8 mouse cellular contexts compared by ENCODE assay signal in genomic region chr4:133278067-133278466, GRCm38 (mm10). TPM values are rescaled to one million over a fixed set of nuclear protein-coding genes. Genes with fewer than 3 reads are reported as not detected.
DNase-seq lines count a peak whose midpoint lies in the region; ATAC-seq and TF ChIP-seq lines count a peak whose summit lies in the region.

No protein-coding gene starts in this region.

- no peak for ATAC-seq in heart, embryonic 13.5 days (ENCODE audit: extremely low read depth, insufficient number of reproducible peaks, low FRiP score, low TSS enrichment)
- ATAC-seq in forebrain, embryonic 16.5 days = no peak
- ATAC-seq in liver, embryonic 16.5 days (ENCODE audit: low read depth) = no peak
- ATAC-seq in frontal cortex, adult (ENCODE audit: low TSS enrichment) = no peak

- H3K4me3 ChIP-seq in heart, embryonic 13.5 days = peak overlapping the region; percentile 94
- H3K4me3 ChIP-seq in ES-E14 (ENCODE audit: insufficient read depth in 1 of 2, low read depth in 1 of 2, low read length in 2 of 2, poor library complexity in 1 of 2, severe bottlenecking in 1 of 2) = peak overlapping the region; percentile 97 to 99
- peak overlapping the region; percentile 90 for H3K4me3 ChIP-seq in forebrain, embryonic 16.5 days (replicated peaks; ENCODE audit: low read length)
- H3K4me3 ChIP-seq in liver, embryonic 16.5 days (ENCODE audit: low read depth, low read length) = peak overlapping the region; percentile 93

- H3K4me2 ChIP-seq in heart, embryonic 13.5 days = peak overlapping the region; percentile 91
- peak overlapping the region; percentile 83 for H3K4me2 ChIP-seq in forebrain, embryonic 16.5 days (ENCODE audit: low read length)
- peak overlapping the region; percentile 73 for H3K4me2 ChIP-seq in liver, embryonic 16.5 days (ENCODE audit: low read depth, low read length)

- peaks cover 15% of the 10 kb centered on the region; the same call in 1 of the 2 replicates for H3K36me3 ChIP-seq in heart, embryonic 13.5 days
- H3K36me3 ChIP-seq in ES-E14 (ENCODE audit: control insufficient read depth, insufficient read depth, low read length, poor library complexity, severe bottlenecking) = no peaks in the 10 kb centered on the region
- no peaks in the 10 kb centered on the region for H3K36me3 ChIP-seq in forebrain, embryonic 16.5 days (ENCODE audit: control insufficient read depth, insufficient read depth)
- no peaks in the 10 kb centered on the region; the same call in 1 of the 2 replicates for H3K36me3 ChIP-seq in liver, embryonic 16.5 days (ENCODE audit: control insufficient read depth, insufficient read depth)

- peaks cover 46% of the 10 kb centered on the region for H3K4me1 ChIP-seq in heart, embryonic 13.5 days
- peaks cover 5 to 6% of the 10 kb centered on the region in 2 experiments; a peak in 2 of 4 replicates for H3K4me1 ChIP-seq in ES-E14 (ENCODE audit: control insufficient read depth in 2 of 2, insufficient read depth in 2 of 2, low read length in 2 of 2, poor library complexity in 1 of 2)
- H3K4me1 ChIP-seq in forebrain, embryonic 16.5 days (replicated peaks; ENCODE audit: control insufficient read depth, insufficient read depth, low read length) = peaks cover 40% of the 10 kb centered on the region
- H3K4me1 ChIP-seq in liver, embryonic 16.5 days (ENCODE audit: control insufficient read depth, low read depth, low read length) = peaks cover 29% of the 10 kb centered on the region

- H3K9ac ChIP-seq in heart, embryonic 13.5 days = peak overlapping the region; percentile 95
- peak overlapping the region; percentile 77; the same call in 1 of the 2 replicates for H3K9ac ChIP-seq in ES-E14 (ENCODE audit: insufficient read depth, low read depth, low read length, poor library complexity, severe bottlenecking)
- H3K9ac ChIP-seq in forebrain, embryonic 16.5 days (replicated peaks; ENCODE audit: low read depth, low read length) = peak overlapping the region; percentile 90
- peak overlapping the region; percentile 90 for H3K9ac ChIP-seq in liver, embryonic 16.5 days (ENCODE audit: low read depth, low read length)

- DNase-seq in heart, adult 18-20 months = no peak
- no peak for DNase-seq in ES-E14 (ENCODE audit: low read depth, low spot score)
- DNase-seq in natural killer cell, adult 2 months (ENCODE audit: low spot score in 2 of 2) = no peak
- DNase-seq in thymus, postnatal 0 days (ENCODE audit: low spot score) = no peak

- no peaks in the 10 kb centered on the region for H3K9me3 ChIP-seq in heart, embryonic 13.5 days
- no peaks in the 10 kb centered on the region for H3K9me3 ChIP-seq in ES-E14 (ENCODE audit: control insufficient read depth, insufficient read depth, low read depth, low read length)
- no peaks in the 10 kb centered on the region for H3K9me3 ChIP-seq in forebrain, embryonic 16.5 days (ENCODE audit: control insufficient read depth, low read length)
- no peaks in the 10 kb centered on the region for H3K9me3 ChIP-seq in liver, embryonic 16.5 days (replicated peaks; ENCODE audit: control insufficient read depth, low read length)

- no peaks in the 10 kb centered on the region for H3K27me3 ChIP-seq in heart, embryonic 13.5 days (replicated peaks)
- no peaks in the 10 kb centered on the region for H3K27me3 ChIP-seq in forebrain, embryonic 16.5 days (replicated peaks; ENCODE audit: control insufficient read depth, insufficient read depth, low read length)
- H3K27me3 ChIP-seq in liver, embryonic 16.5 days (ENCODE audit: control insufficient read depth, insufficient read depth, low read depth, low read length) = no peaks in the 10 kb centered on the region

- peak overlapping the region; percentile 93 for H3K27ac ChIP-seq in heart, embryonic 13.5 days (replicated peaks)
- H3K27ac ChIP-seq in ES-E14 (ENCODE audit: insufficient read depth, low read depth, low read length, poor library complexity, severe bottlenecking) = peak overlapping the region; percentile 48; the same call in 1 of the 2 replicates
- H3K27ac ChIP-seq in forebrain, embryonic 16.5 days (ENCODE audit: low read length) = peak overlapping the region; percentile 84
- H3K27ac ChIP-seq in liver, embryonic 16.5 days (ENCODE audit: low read length) = peak overlapping the region; percentile 92

- in situ Hi-C loops in ES-E14 (cut with MboI; ENCODE audit: low sequenced_read_pairs in 2 of 2, unreplicated experiment in 2 of 2) = loop anchor here in 1 of 2 experiments (25.0 kb wide), 1 partner anchor 266 kb away; the partner anchor contains the start of gene Ahdc1

- WGBS in heart, embryonic 13.5 days = 24% methylated on average over 6 of the region's 6 CpGs
- WGBS in forebrain, embryonic 16.5 days = 30% methylated on average over 6 of the region's 6 CpGs
- 11% methylated on average over 6 of the region's 6 CpGs for WGBS in liver, embryonic 16.5 days (ENCODE audit: insufficient replicate concordance)

TF ChIP-seq in ES-E14, 5 proteins besides CTCF, POLR2A, EP300 and RAD21:
- TF ChIP-seq ZNF384 (IDR thresholded peaks at IDR 0.05; ENCODE audit: low read depth, low read length) = no peak
- no peak for TF ChIP-seq MAFK (IDR thresholded peaks at IDR 0.05; ENCODE audit: insufficient read depth, low read depth, low read length)
- no peak for TF ChIP-seq CHD2 (IDR thresholded peaks at IDR 0.05; ENCODE audit: low read depth, low read length)
- no peak for TF ChIP-seq HCFC1 (IDR thresholded peaks at IDR 0.05; ENCODE audit: borderline replicate concordance, insufficient read depth, low read length)
- no peak for TF ChIP-seq ZC3H11A (IDR thresholded peaks at IDR 0.05; ENCODE audit: borderline replicate concordance, low read depth, low read length)

RNA-seq across cellular contexts. Expression of gene Tmem222, which starts 0.5 kb away (rescaled TPM):
- 57.1 and 60.2 TPM in 2 replicates for polyA plus RNA-seq in heart, embryonic 13.5 days (2015; fragmentation: Nextera tagmentation; extraction: Ambion mirVana)
- 10 to 100 TPM; 32.7 to 34.6 TPM for total RNA-seq in heart, adult 18-20 months (2021)
- 73.3 and 89.4 TPM in 2 replicates for total RNA-seq in ES-E14 (2012; rRNA removed)
- 112 and 124 TPM in 2 replicates for polyA plus RNA-seq in forebrain, embryonic 16.5 days (2015; fragmentation: Nextera tagmentation; extraction: Ambion mirVana)
- polyA plus RNA-seq in liver, embryonic 16.5 days (2015; fragmentation: Nextera tagmentation; extraction: Ambion mirVana) = 32.7 and 34.9 TPM in 2 replicates
- 93.2 and 94.0 TPM in 2 replicates for polyA plus RNA-seq in thymus, postnatal 0 days (2015; fragmentation: Nextera tagmentation; extraction: Ambion mirVana)

RNA-seq across cellular contexts. Expression of gene Sytl1, which starts 15.2 kb away (rescaled TPM):
- polyA plus RNA-seq in heart, embryonic 13.5 days (2015; fragmentation: Nextera tagmentation; extraction: Ambion mirVana) = 0.32 and 0.78 TPM in 2 replicates
- under 1 TPM; 0.22 to 0.72 TPM for total RNA-seq in heart, adult 18-20 months (2021)
- total RNA-seq in ES-E14 (2012; rRNA removed) = 2.0 and 4.4 TPM in 2 replicates
- 0.47 and 0.52 TPM in 2 replicates for polyA plus RNA-seq in forebrain, embryonic 16.5 days (2015; fragmentation: Nextera tagmentation; extraction: Ambion mirVana)
- polyA plus RNA-seq in liver, embryonic 16.5 days (2015; fragmentation: Nextera tagmentation; extraction: Ambion mirVana) = 1.1 and 1.4 TPM in 2 replicates
- 34.2 and 34.8 TPM in 2 replicates for polyA plus RNA-seq in thymus, postnatal 0 days (2015; fragmentation: Nextera tagmentation; extraction: Ambion mirVana)

RNA-seq across cellular contexts. Expression of gene Map3k6, which starts 37.4 kb away (rescaled TPM):
- polyA plus RNA-seq in heart, embryonic 13.5 days (2015; fragmentation: Nextera tagmentation; extraction: Ambion mirVana) = 2.3 and 2.6 TPM in 2 replicates
- 10 to 100 TPM; 22.5 to 30.1 TPM for total RNA-seq in heart, adult 18-20 months (2021)
- 2.7 and 4.3 TPM in 2 replicates for total RNA-seq in ES-E14 (2012; rRNA removed)
- polyA plus RNA-seq in forebrain, embryonic 16.5 days (2015; fragmentation: Nextera tagmentation; extraction: Ambion mirVana) = 2.1 and 2.3 TPM in 2 replicates
- 2.2 and 3.0 TPM in 2 replicates for polyA plus RNA-seq in liver, embryonic 16.5 days (2015; fragmentation: Nextera tagmentation; extraction: Ambion mirVana)
- polyA plus RNA-seq in thymus, postnatal 0 days (2015; fragmentation: Nextera tagmentation; extraction: Ambion mirVana) = 2.2 and 2.6 TPM in 2 replicates

Comparison
In these comparisons a context has a peak if more than half of its experiments do, and no peak if none do; other contexts are left out.
1. RNA of gene Sytl1, which starts 15.2 kb away (polyA plus RNA-seq): 34.2 to 34.8 TPM in thymus, postnatal 0 days; 1.1 to 1.4 TPM in liver, embryonic 16.5 days, 0.32 to 0.78 TPM in heart, embryonic 13.5 days and 0.47 to 0.52 TPM in forebrain, embryonic 16.5 days; every median in the first group is over 10 times any median in the second.
2. Peak in every context shown above with its lines, with median percentiles within 50 percentile points of each other: H3K27ac ChIP-seq, H3K4me2 ChIP-seq, H3K4me3 ChIP-seq and H3K9ac ChIP-seq.